Mouse (Mus musculus) neutrophil, adult 5-6 weeks (primary cell): ENCODE measurements around the gene Olfr844. TPM values are rescaled to one million over a fixed set of nuclear protein-coding genes. Genes with fewer than 3 reads are reported as not detected.

Source experiments
- ATAC-seq: fragments of 151-379, 151-347 bp; 2 replicates; pipeline ENCODE4 v1.8.0; 2017; ENCODE audit warnings: mild to moderate bottlenecking, moderate TSS enrichment; ENCODE audit not compliant: insufficient number of reproducible peaks, poor library complexity, low FRiP score, severe bottlenecking; ENCODE audit errors: extremely low read depth
- total RNA-seq: library from RNA; stranded (forward); fragments of 200-1000 nt; gene quantifications from 2 replicates; pipeline ENCODE4 v1.2.3, GENCODE M21; 2017

Gene Olfr844
- total RNA-seq = not detected in 2 replicates

GRCm38 (mm10) chr9:19316047-19316446 lies at the start of gene Olfr844:
Gene Olfr844 (plus strand): TSS chr9:19316347.
- no peak for ATAC-seq

- ATAC-seq = no peak
Measured at GRCm38 (mm10) chr9:19336157-19336556, 20.0 kb downstream of the Olfr844 start, which contains the start of gene Olfr845. Gene Olfr845 (plus strand): TSS chr9:19336457.

- no peak for ATAC-seq
Measured at GRCm38 (mm10) chr9:19363905-19364304, 47.8 kb downstream of the Olfr844 start, which contains the start of gene Olfr846. Gene Olfr846 (minus strand): TSS chr9:19364005.

Other genes with a start within 250 kb of the Olfr844 start
- gene Olfr836, start 196.0 kb upstream of the Olfr844 start, total RNA-seq = not detected in 2 replicates
- gene Olfr837, start 180.0 kb upstream of the Olfr844 start, total RNA-seq = 0.12 TPM in 1 of 2 replicates, not detected in the other
- under 0.01 and 0.12 TPM in 2 replicates for gene Olfr839-ps1, start 139.0 kb upstream of the Olfr844 start, total RNA-seq
- gene Olfr843, start 64.4 kb upstream of the Olfr844 start, total RNA-seq = not detected in 2 replicates
- gene Olfr845, start 20.1 kb downstream of the Olfr844 start, total RNA-seq = not detected in 2 replicates
- not detected in 2 replicates for gene Olfr846, start 47.7 kb downstream of the Olfr844 start, total RNA-seq
- 1.9 TPM in 1 of 2 replicates, not detected in the other for gene Olfr847, start 62.3 kb downstream of the Olfr844 start, total RNA-seq
- 0.49 TPM in 1 of 2 replicates, not detected in the other for gene Olfr849, start 123.9 kb downstream of the Olfr844 start, total RNA-seq
- not detected in 2 replicates for gene Olfr850, start 161.9 kb downstream of the Olfr844 start, total RNA-seq
- not detected in 2 replicates for gene Olfr851, start 176.9 kb downstream of the Olfr844 start, total RNA-seq
- not detected in 2 replicates for gene Olfr853, start 224.7 kb downstream of the Olfr844 start, total RNA-seq